Mouse (Mus musculus) embryonic facial prominence, embryonic 11.5 days (tissue): Measurements from ENCODE around the gene Inf2. TPM values are rescaled to one million over a fixed set of nuclear protein-coding genes. Genes with fewer than 3 reads are reported as not detected.
A peak's percentile ranks its signal among the peaks of the same experiment; 100 is the strongest.

Experiments used
- ATAC-seq: fragments of 200-750 bp; cut with Nextera tagmentation; replicated peaks from 2 replicates; pipeline ENCODE4 v1.8.0; 2017; ENCODE audit warnings: low read depth; ENCODE audit not compliant: insufficient number of reproducible peaks, low FRiP score, low TSS enrichment
- DNase-seq: peaks from one replicate; pipeline ENCODE4 v3.0.0-alpha.2; 2015; ENCODE audit warnings: low spot score
- H3K27ac ChIP-seq: fragments of 300-500 bp; sonication (generic); replicated peaks from 2 replicates; pipeline ENCODE4 v1.5.1; 2014; ENCODE audit warnings: mild to moderate bottlenecking, low read depth, low read length, control low read depth
- H3K27me3 ChIP-seq: fragments of 300-500 bp; sonication (generic); 2 replicates; pipeline ENCODE4 v1.6.1; 2014; ENCODE audit warnings: mild to moderate bottlenecking, low read length, moderate library complexity, mixed read lengths; ENCODE audit not compliant: control insufficient read depth, insufficient read depth
- H3K36me3 ChIP-seq: fragments of 300-500 bp; sonication (generic); replicated peaks from 2 replicates; pipeline ENCODE4 v1.6.1; 2014; ENCODE audit warnings: low read depth, mild to moderate bottlenecking, low read length, moderate library complexity, mixed read lengths; ENCODE audit not compliant: control insufficient read depth, insufficient read depth
- H3K4me1 ChIP-seq: fragments of 300-500 bp; sonication (generic); 2 replicates; pipeline ENCODE4 v1.6.1; 2014; ENCODE audit warnings: low read length, mixed read lengths; ENCODE audit not compliant: control insufficient read depth, insufficient read depth
- H3K4me2 ChIP-seq: fragments of 300-500 bp; sonication (generic); 2 replicates; pipeline ENCODE4 v1.6.1; 2014; ENCODE audit warnings: low read depth, mild to moderate bottlenecking, control low read depth, low read length, moderate library complexity
- H3K4me3 ChIP-seq: fragments of 300-500 bp; sonication (generic); 2 replicates; pipeline ENCODE4 v1.5.1; 2014; ENCODE audit warnings: low read depth, low read length, control low read depth
- H3K9ac ChIP-seq: fragments of 300-500 bp; sonication (generic); replicated peaks from 2 replicates; pipeline ENCODE4 v1.6.1; 2014; ENCODE audit warnings: mild to moderate bottlenecking, control low read depth, low read length
- H3K9me3 ChIP-seq: fragments of 300-500 bp; sonication (generic); replicated peaks from 2 replicates; pipeline ENCODE4 v1.6.1; 2016; ENCODE audit warnings: mild to moderate bottlenecking, low read length, inconsistent platforms, mixed read lengths; ENCODE audit not compliant: control insufficient read depth
- WGBS: fragments of 180-500 bp; shearing (Covaris S2); extraction: QIAGEN DNeasy Blood & Tissue Kit; methylation state at CpG from one replicate; pipeline ENCODE4 v1.1.7; 2014; 5-methylcytosine and 5-hydroxymethylcytosine counted together
- polyA plus RNA-seq: library from polyadenylated mRNA; unstranded; fragments of >200 nt; fragmentation: Nextera tagmentation; extraction: Ambion mirVana; gene quantifications from 2 replicates; pipeline ENCODE4 v1.2.1, GENCODE M21; 2014

Inf2 gene
- polyA plus RNA-seq, 1 experiment from 2014 or later = 1.6 TPM

GRCm38 (mm10) chr12:112660576-112661326, 72.2 kb downstream of the Inf2 start:
- Histone ChIP-seq H3K36me3 (peaks cover 32% of the 10 kb centered on the region), H3K4me1 (peaks cover 2% of the 10 kb centered on the region; the same call in 1 of the 2 replicates)

GRCm38 (mm10) chr12:112661327-112661605, 72.7 kb downstream of the Inf2 start:
- Histone ChIP-seq H3K4me3 (no peak overlapping the region), H3K4me2 (no peak overlapping the region), H3K36me3 (peaks cover 32% of the 10 kb centered on the region), H3K27me3 (no peaks in the 10 kb centered on the region), H3K9me3 (no peaks in the 10 kb centered on the region), H3K27ac (no peak overlapping the region), H3K9ac (no peak overlapping the region), H3K4me1 (peaks cover 2% of the 10 kb centered on the region; the same call in 1 of the 2 replicates)
- 96% methylated on average over 3 of the region's 3 CpGs for WGBS
- ATAC-seq (no peak), DNase-seq (no peak)

More at GRCm38 (mm10) chr12:112660576-112661326, 72.2 kb downstream of the Inf2 start:
- WGBS = 51% methylated on average over 5 of the region's 5 CpGs
- 0 out of 2 replicates have a peak overlapping the region, but pooled peaks have one; percentile 9 for H3K27ac ChIP-seq
- DNase-seq = peak; percentile 65
- H3K9ac ChIP-seq = no peak overlapping the region
- no peaks in the 10 kb centered on the region for H3K27me3 ChIP-seq
- H3K4me2 ChIP-seq = no peak overlapping the region; the same call in 1 of the 2 replicates
- no peak overlapping the region for H3K4me3 ChIP-seq
- H3K9me3 ChIP-seq = no peaks in the 10 kb centered on the region
- peak; percentile 15; the same call in 1 of the 2 replicates for ATAC-seq

GRCm38 (mm10) chr12:112661851-112662250, 73.3 kb downstream of the Inf2 start:
- DNase-seq = no peak
- H3K4me3 ChIP-seq = no peak overlapping the region
- no peaks in the 10 kb centered on the region for H3K27me3 ChIP-seq
- no peaks in the 10 kb centered on the region for H3K9me3 ChIP-seq
- peaks cover 2% of the 10 kb centered on the region; the same call in 1 of the 2 replicates for H3K4me1 ChIP-seq
- H3K27ac ChIP-seq = no peak overlapping the region
- no peak overlapping the region for H3K9ac ChIP-seq
- no peak overlapping the region for H3K4me2 ChIP-seq
- H3K36me3 ChIP-seq = peaks cover 30% of the 10 kb centered on the region
- WGBS = 87% methylated on average over 9 of the region's 9 CpGs
- ATAC-seq = no peak

GRCm38 (mm10) chr12:112663303-112663702, 74.7 kb downstream of the Inf2 start:
- no peaks in the 10 kb centered on the region for H3K9me3 ChIP-seq
- peaks cover 2% of the 10 kb centered on the region; the same call in 1 of the 2 replicates for H3K4me1 ChIP-seq
- H3K36me3 ChIP-seq = peaks cover 22% of the 10 kb centered on the region
- H3K27ac ChIP-seq = no peak overlapping the region; the same call in 1 of the 2 replicates
- no peaks in the 10 kb centered on the region for H3K27me3 ChIP-seq
- no peak overlapping the region for H3K4me3 ChIP-seq
- DNase-seq (no peak), ATAC-seq (no peak)
- 94% methylated on average over 11 of the region's 11 CpGs for WGBS
- H3K4me2 ChIP-seq = no peak overlapping the region
- no peak overlapping the region for H3K9ac ChIP-seq

GRCm38 (mm10) chr12:112663716-112664115, 75.1 kb downstream of the Inf2 start:
- H3K27ac ChIP-seq = peak overlapping the region; percentile 20; the same call in 1 of the 2 replicates
- no peak overlapping the region for H3K4me3 ChIP-seq
- WGBS = 93% methylated on average over 12 of the region's 12 CpGs
- H3K4me2 ChIP-seq = no peak overlapping the region
- no peaks in the 10 kb centered on the region for H3K27me3 ChIP-seq
- ATAC-seq (no peak), DNase-seq (no peak)
- peaks cover 22% of the 10 kb centered on the region for H3K36me3 ChIP-seq
- H3K9ac ChIP-seq = no peak overlapping the region
- peaks cover 2% of the 10 kb centered on the region; the same call in 1 of the 2 replicates for H3K4me1 ChIP-seq
- H3K9me3 ChIP-seq = no peaks in the 10 kb centered on the region

- Histone ChIP-seq H3K9ac (no peak overlapping the region), H3K27me3 (no peaks in the 10 kb centered on the region), H3K27ac (peak overlapping the region; percentile 20; the same call in 1 of the 2 replicates), H3K4me1 (peaks cover 2% of the 10 kb centered on the region; the same call in 1 of the 2 replicates), H3K36me3 (peaks cover 22% of the 10 kb centered on the region), H3K4me3 (no peak overlapping the region), H3K4me2 (no peak overlapping the region), H3K9me3 (no peaks in the 10 kb centered on the region)
- WGBS = 72% methylated on average over 2 of the region's 2 CpGs
- ATAC-seq (peak; percentile 20; the same call in 1 of the 2 replicates), DNase-seq (no peak)
Observed at GRCm38 (mm10) chr12:112664124-112664523, 75.5 kb downstream of the Inf2 start.

GRCm38 (mm10) chr12:112664656-112665055, 76.1 kb downstream of the Inf2 start:
- no peaks in the 10 kb centered on the region for H3K27me3 ChIP-seq
- no peak overlapping the region for H3K9ac ChIP-seq
- H3K9me3 ChIP-seq = no peaks in the 10 kb centered on the region

More at GRCm38 (mm10) chr12:112664656-112665055, 76.1 kb downstream of the Inf2 start:
- 87% methylated on average over 5 of the region's 5 CpGs for WGBS
- ATAC-seq = no peak
- DNase-seq = no peak
- H3K36me3 ChIP-seq = peaks cover 19% of the 10 kb centered on the region
- no peak overlapping the region for H3K4me2 ChIP-seq
- H3K4me1 ChIP-seq = peaks cover 2% of the 10 kb centered on the region; the same call in 1 of the 2 replicates
- H3K4me3 ChIP-seq = no peak overlapping the region
- H3K27ac ChIP-seq = no peak overlapping the region
